Mouse (Mus musculus) adrenal gland, adult 18-20 months (tissue): ENCODE data around the gene Trp53i13. TPM values are rescaled to one million over a fixed set of nuclear protein-coding genes. Genes with fewer than 3 reads are reported as not detected.
A peak's percentile ranks its signal among the peaks of the same experiment; 100 is the strongest.

Experiments
- DNase-seq, 2 experiments: peaks; one replicate each; pipeline ENCODE4 v3.0.0; 2021 to 2022; ENCODE audit warnings: low spot score in 2 of 2
- total RNA-seq, 2 experiments: library from RNA; stranded (reverse); gene quantifications; 1 replicate in 1 of 2; 2 replicates in 1 of 2; pipeline ENCODE4 v1.2.3; 2021

The Trp53i13 gene
- total RNA-seq, 2 experiments from 2014 or later = 11.0 to 12.9 TPM

DNA sequence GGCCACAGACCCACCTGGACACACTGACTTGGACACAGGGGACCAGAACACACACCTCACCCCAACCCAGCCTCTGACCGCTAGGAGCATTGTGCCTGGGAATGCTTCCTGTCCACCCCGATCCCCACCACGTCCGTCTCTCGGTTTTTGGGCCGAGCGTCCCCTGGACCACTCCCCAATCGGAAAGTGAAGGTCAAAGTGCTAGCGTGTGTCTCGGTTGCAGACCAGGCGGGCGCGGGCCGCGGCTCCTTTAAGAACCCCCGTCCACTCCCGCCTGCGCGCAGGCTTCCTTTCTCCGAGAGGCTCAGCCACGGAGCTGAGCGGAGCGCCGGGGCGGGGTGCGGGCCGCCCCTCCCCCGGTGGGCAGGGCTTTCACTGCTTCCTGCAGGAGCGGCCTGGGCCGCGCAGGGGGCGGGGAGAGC is 22.9 kb downstream of the Trp53i13 start:
- DNase-seq = peak; percentile 89 to 92

DNA sequence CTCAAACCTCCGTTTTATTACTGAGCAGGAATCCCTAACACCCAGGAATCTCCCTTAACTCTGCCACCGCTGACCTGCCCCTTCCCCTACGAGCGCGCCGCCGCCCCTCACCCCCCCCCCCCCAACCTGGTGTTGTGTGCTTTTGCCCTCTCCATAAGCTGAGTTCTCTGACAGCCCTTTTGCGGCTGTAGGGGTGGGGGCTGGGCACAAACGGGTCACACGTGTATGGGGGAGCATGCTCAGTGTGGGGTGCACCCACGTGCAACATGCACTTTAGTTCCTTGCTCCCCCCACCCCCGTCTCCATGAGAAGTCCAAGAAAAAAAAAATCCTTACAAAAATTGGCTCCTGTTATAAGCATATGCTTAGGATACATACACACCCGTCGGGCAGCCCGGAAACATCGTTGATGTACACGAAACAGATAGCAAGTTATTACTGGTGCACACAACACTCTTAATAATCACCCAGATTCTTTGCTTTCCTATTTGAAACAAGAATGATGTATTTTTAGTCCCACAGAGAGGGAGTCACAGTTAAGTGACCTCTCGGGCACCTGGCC is 23.4 kb downstream of the Trp53i13 start:
- no peak for DNase-seq

DNA sequence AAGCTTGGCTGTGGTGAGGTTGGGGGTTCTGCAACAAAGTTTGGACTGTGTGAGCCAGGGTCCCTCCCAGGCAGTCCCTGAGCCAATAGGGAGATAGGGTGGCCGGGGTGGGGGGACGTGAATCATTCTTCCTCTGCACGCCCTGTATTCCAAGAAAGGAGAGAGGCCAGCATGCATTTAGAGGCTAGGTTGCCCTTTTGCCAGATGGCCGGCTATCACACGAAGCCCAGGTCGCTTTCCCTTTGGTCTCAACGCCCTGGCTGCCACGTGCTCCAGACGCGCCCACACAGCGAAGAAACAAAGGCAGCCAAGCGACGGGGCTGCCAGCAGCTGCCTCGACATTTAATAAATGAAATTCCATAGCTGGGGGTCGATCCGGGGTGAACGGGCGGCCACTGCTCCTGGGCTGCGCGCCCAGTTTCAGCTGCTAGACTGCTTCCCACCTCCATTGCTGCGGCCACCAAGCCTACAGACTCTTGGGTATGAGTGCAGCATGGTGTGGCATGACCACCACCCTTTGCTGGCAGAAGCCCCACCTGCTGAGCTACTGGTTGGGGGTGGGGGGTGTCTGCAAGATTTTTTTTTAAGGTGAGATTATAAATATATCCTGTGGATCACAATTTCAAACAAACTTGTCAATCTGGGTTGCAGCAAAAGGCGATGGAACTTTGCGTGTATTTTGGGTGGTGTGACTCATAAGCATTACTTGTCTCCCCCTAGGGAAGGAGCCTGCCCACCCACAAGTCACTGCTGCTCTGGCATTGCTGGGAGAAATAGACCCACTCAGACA is 24.1 kb downstream of the Trp53i13 start:
- DNase-seq = peak in 1 of 2 experiments; percentile 49

DNA sequence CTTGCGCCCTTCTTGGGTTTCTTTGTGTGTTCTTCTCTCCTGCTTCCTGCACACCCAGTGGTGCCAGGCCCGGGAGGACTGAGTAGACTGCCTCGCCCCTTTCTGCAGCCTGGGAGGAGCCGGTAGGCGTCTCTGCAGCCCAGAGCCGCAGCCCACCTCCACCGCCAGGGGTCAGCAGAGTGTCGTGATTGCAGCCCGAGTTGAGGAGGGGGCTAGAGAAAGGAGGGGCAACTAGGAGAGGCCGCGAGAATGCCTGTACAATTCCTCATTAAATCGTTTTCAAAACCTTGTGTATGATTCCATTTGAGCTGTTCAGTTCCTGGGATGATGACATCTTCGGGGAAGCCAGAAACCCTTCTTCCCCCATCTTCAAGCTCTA is 24.7 kb downstream of the Trp53i13 start:
- peak; percentile 87 to 92 for DNase-seq

DNA sequence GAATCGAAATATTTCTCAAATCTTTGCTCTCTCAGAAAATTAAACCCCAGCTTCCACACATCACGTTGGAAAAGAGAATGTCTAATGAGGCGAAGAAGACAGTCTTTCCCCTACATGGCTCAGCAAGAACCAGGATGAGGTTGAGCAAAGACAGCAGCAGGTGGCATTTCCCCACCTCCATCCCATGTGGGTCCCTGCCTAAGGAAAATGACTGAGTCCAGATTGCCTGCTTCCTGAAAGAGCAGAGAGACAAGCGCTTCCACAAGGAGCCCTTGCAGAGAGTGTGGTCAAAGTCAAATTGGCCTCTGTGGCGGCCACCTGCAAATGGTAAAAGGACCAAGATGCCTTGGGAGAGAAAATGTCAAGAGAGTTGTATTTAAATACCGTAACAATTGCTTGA is 25.3 kb downstream of the Trp53i13 start:
- no peak for DNase-seq

DNA sequence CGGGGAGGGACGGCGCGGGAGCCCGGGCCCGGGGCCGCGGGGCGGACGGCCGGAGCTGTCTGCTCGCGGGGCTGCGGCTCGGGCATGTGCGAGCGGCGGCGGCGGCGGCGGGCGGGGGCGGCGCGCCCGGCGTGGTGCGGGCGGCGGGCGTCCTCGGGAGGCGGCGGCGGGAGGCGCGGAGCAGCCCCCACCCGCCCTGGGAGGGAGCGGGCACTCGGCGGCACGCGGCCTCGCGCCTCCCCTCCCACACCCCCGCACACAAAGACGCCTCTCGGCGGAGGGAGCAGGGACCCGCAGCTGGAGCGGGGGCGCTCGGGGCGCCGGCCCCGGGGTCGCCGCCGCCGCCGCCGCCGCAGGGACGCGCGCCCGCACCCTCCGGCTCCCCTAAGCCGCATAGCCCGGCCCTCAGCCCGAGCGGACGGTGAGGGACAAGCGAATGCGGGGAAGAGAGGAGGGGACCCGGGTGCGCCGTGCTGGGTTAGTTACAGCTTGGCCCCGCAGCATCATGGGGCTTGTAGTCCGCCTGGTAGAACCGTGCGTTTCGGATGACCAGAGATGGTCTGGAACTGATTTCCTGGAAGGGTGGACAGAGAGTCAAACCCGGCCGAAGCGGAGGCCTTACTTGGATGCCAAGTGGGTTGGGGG is 26.1 kb downstream of the Trp53i13 start, which contains the start of gene Ankrd13b:
TSS of gene Ankrd13b (minus strand) at position 88 of the 645 bp plus-strand sequence.
- DNase-seq = peak; percentile 67 to 73

DNA sequence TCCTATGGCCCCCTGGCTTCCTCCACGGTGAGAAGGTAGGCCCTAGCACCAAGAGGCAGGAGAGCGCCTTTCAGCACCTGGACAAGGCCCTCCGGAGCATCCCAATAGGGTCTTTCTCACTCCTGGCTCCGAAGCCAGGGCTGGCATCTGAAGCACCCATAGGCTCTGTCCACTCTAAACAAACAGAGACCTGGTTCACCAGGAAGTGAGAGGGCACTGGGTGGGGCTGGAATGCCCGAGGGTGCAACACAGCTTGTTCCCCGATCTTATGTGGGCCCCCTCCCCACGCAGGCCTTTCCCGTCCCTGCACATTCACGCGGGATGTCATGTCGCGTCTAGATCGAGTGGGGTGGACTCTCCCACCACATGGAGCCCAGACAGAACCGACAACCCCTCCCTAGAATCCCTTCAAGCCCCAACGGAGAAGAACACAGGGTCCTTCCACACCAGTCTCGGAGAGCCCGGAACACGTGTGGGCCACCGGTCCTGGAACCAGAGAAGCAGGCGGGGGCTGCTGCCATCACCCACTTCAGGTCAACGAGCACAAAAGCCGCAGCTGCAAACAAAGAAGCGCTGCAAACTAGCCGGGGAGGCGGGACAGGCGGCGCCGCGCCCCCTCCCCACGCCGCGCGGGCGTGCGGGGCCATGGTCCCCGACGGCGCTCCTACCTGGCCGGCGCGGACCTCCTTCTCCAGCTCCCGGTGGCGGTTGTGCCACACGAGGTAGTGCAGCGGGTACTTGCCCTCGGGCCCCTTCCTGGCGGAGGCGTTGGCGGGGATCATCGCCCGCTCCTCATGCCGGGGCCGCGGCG is 26.8 kb downstream of the Trp53i13 start:
- DNase-seq = no peak

DNA sequence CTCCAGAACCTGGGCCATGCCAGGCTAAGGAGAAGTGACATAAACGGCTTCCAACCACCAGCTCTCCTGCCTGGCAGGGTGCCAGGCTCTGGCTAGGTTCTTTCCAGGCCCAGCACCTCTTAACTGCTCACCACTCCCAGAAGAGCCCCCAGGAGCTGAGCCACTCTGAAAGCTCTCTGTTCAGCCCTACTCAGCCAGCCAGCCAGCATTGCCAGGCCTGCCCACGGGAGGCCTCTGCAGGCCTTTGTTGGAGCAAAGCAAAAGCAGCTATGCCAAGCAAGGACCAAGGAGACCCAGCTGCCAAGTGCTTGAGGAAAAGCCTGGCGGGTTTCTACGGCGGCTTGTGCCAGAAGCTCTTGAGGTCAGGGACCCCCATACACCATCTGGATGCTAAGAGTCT is 29.0 kb downstream of the Trp53i13 start:
- no peak for DNase-seq

DNA sequence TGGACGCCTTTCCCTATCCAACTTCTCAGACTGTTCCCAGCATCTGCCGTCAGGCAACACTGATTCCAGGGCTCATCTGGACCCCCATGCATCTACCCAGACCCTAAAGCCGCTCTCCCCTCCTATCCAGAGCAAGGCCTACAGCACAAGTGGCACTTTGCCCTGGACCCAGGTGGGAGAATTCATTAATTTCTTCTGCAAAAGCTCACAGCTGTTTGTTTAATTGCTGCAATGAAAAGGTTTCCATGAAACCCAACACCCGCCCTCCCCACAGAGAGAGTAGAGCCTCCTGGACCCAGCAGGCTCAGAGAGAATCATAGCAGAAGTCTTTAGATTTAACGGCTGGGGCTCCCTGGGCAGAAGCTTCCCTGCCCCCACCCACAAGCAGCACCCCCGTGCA is 30.6 kb downstream of the Trp53i13 start:
- DNase-seq = no peak

DNA sequence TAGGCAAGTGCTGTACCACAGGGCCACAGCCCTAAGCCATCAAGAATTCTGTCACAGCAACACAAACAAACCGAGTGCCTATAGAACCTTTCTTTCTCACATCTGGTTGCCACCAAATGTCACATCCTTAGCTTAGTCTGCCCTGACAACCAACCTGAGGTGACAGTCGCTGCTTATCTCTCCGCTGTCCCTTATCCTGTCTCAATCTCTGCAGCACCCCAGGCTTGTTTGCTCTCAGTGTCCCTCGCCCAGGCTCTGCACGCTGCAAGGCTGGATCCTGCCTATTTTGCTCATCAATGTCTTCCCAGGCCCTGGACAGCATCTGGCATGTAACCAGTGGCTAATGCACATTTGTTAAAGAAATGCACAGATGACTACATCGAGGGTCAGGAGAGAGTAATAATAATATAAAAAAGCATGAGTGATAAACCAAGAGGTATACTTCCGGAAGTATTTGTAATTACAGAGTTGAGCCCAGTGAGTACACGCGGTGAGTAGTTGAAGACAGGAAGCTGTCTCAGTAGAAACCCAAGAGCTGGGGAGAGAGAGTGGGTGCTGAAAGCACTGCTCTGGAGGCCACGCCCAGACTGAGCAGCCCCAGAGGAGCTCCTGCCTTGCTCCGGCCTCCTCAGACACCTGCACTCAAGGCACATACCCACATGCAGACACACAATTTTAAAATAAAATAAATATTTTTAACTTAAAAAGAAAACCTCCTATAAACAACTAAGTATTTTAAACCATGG is 32.1 kb downstream of the Trp53i13 start:
- DNase-seq = no peak

DNA sequence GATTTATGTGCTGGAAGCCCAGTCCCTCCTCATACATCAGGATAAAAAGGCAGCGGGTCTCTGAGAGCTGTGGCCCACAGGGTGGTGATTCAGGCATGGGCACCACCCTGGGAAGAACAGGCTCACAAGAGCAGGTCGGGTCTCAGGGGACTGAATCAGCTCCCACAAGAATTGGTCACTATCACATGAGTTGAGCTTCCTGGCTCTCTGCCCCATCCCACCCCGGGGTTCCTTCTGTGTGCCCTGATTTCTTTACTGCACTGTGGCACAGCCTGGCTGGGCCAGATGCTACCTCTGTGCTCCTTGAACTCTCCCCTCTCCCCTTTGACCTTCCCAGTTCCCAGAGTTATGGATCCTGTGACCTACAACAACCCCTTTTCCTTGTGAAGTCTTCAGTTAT is 32.7 kb downstream of the Trp53i13 start:
- no peak for DNase-seq

DNA sequence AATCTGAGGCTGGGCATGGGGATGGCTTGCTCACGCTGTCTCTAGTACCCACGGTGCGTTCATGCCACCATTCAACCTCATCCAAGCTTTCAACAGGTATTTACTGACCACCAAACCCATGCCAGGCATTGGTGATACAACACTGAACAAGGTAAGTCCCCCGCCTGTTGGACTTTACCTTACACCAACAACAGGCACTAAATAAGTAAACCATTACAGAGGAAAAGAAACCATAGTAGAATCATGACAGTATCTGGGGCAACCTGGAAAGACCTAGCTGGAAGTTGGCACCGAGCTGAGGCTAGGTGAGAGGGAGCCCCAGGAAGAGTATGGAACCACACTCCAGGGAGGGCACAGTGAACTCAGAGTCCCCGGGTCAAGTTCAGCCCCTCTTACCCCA is 38.9 kb downstream of the Trp53i13 start:
- DNase-seq = no peak

DNA sequence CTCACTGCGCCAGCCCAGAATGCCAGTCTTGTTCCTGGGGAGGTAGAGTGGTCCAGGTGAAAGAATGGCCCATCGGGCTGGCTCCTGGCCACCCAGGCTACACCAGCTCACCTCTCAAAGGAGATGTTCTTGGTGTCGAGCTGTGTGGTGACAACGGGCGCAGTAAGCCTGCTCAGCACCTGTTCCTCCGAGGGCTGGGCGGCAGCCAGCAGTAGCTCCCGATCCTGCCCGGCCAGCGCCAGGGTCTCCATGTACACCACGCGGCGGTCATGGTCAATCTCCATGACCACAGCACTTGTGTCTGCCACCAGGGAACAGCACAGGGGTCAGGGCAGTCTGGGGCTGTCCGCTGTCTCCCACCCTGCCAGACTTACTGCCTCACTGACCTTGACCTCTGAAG is 39.6 kb downstream of the Trp53i13 start:
- no peak for DNase-seq

DNA sequence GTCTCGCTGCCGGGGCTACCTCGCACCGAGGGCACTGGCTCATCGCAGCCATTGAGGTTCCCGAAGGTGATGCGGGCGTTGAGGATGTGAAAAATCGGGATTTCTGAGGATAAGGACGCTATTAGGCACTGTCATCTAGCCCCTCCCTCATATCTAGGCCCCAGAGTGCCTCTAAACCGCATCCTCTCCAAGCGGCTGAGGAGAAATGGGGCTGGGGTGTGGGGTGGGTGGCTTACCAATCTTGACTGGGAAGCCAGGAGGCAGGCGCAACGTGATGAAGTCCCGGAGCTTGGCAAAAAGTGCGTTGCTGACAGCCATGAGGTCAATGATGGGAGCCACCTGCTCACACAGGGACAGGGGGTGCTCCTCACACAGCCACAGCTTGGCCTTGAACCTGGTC is 43.0 kb downstream of the Trp53i13 start:
- no peak for DNase-seq

DNA sequence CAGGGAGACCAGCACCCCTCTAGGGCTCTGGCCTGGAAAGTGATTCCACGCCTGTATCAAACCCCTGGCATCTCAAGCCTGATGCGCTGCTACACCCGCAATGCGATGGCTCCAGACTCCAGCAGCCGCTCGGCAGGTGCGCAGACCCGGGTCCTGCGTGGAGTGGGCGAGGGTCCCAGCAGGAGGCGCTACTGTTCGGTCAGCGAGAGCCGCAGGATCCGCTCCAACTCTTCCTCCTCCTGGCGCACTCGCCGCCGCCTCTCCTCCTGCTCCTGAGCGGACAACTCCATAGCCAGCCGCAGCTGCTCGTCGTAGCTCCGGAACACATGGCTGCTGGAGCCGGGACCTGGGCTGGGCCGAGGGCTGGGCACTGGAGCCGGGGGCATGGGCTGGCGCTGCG is 44.4 kb downstream of the Trp53i13 start:
- no peak for DNase-seq

DNA sequence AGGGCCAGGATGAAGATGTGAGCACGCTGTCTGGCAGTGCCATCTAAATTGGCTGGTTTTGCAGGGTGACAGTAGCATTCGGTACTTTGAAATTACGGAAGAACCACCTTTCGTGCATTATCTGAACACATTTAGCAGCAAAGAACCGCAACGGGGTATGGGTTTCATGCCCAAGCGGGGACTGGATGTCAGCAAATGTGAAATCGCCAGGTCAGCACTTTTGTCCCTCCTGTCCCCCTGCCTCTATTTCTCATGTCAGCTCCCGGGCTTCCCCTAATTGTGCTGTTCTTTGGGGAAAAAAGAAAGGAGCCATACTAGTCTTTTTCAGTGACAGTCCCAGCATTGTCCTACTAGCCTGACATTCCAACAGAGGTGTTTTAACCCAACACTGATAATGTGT is 47.4 kb downstream of the Trp53i13 start:
- DNase-seq = no peak

DNA sequence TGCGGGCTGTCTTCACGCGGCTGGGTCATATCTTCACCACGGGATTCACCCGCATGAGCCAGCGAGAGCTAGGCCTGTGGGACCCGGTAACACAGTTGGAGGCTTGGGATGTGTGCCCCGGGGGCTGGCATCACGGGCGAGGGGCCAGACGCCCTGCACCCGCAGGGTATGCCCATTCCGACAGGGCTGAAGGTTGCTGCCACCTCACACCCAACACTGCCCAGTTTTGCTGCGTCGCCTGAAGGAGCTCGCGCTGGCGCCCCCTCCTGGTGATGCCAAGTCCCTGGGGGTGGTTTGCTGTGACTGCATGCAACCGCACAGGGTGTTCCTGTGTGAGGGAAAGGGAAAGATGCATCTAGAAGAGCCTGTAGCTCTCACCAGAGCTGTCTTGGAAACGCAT is 48.0 kb downstream of the Trp53i13 start:
- DNase-seq = peak; percentile 80 to 81

DNA sequence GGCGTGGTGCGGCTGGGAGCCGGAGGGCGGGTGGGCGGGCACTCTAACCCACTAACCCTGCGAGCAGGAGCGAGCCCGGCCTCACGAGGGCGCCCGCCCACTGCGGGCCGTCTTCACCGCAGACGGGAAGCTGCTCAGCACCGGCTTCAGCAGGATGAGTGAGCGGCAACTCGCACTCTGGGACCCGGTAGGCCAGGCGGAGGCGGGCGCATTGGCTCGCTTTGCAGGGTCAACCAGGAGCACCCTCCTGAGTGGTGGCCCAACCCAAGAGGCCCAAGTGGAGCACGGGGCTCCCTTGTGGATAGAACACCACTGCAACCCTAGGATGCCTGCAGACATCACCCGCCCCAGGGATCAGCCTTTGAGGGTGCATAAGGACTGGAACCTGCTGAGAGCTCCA is 48.6 kb downstream of the Trp53i13 start:
- peak; percentile 72 to 79 for DNase-seq

DNA sequence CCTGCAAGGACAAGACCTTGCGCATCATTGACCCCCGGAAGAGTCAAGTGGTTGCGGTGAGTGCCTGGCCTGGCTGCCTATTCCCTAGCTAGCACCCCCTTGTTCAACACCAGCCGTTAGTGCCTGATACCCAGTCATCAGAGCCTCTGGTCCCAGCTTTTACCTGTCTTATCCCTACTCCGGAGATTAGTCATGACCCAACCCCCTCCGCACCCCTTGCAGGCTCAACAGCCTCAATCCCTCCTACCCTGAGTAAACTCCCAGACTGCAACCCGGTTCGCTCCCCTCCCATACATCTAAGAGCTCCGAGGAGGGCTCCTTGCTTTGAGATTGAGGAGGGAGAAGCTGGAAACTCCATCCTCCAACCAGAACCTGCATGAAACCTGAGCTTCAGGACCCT is 49.2 kb downstream of the Trp53i13 start:
- no peak for DNase-seq

DNA sequence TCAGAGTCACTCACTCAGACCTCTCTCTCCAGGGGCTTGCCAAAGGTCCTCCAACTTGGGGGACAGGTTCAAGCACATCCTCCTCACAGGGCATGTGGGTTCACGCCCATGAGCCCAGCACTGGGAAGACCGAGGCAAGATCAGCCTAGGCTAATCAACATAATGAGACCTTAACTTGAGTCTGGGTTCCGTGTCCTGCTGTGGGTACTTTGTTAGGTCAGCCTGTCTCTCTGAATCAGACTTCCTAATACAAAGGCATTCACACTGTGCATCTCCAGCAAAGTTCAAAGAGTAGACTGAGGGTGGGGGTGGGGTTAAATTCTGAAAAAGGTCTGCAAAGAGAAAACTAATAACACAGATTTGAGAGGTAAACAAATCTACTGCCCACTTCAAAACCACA is 50.7 kb downstream of the Trp53i13 start:
- no peak for DNase-seq

DNA sequence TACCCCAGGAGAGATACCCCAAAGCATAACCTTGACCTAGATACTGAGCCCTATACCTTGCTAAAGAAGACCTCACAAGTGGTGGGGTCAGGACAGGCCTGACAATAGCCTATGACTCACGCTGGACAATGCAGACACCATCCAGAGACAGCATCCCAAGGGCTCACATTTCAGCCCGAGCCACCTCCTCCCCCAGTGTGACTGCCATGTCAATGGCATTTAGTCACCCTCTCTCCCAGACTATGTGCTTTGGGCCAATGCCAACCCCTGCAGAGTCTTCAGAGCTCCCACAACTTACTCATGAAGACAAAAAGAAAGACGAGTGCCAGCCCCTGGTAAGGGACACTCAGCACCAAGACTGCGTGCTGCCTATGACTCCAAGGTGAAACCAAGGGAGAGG is 51.1 kb downstream of the Trp53i13 start:
- DNase-seq = peak in 1 of 2 experiments; percentile 47
